Mouse (Mus musculus): Measurements from ENCODE around the gene Rras.

Rras gene

GRCm38 (mm10) chr7:45053931-45054510 lies 36.3 kb downstream of the Rras start:
- peak; percentile 93 for DNase-seq (ENCODE audit: low spot score)

GRCm38 (mm10) chr7:45056329-45056971 lies 38.7 kb downstream of the Rras start:
- DNase-seq (ENCODE audit: low spot score), result no peak

- no peak for DNase-seq (ENCODE audit: low spot score)
Observed at GRCm38 (mm10) chr7:45056972-45057348, 39.2 kb downstream of the Rras start.

- peak; percentile 61 for DNase-seq (ENCODE audit: low spot score)
Observed at GRCm38 (mm10) chr7:45058607-45059571, 41.1 kb downstream of the Rras start.

- DNase-seq (ENCODE audit: low spot score), result no peak
Observed at GRCm38 (mm10) chr7:45060632-45061122, 42.9 kb downstream of the Rras start.

- no peak for DNase-seq (ENCODE audit: low spot score)
Observed at GRCm38 (mm10) chr7:45061532-45062075, 43.8 kb downstream of the Rras start.

- peak; percentile 97 for DNase-seq (ENCODE audit: low spot score)
Observed at GRCm38 (mm10) chr7:45062239-45062835, 44.6 kb downstream of the Rras start, which contains the start of the genes Nosip and Prrg2. Nosip (plus strand) TSS chr7:45062429. Prrg2 (minus strand) TSS chr7:45062677.

- DNase-seq (ENCODE audit: low spot score), result no peak
Observed at GRCm38 (mm10) chr7:45067190-45067999, 49.6 kb downstream of the Rras start.

- DNase-seq (ENCODE audit: low spot score), result no peak
Observed at GRCm38 (mm10) chr7:45068000-45068318, 50.2 kb downstream of the Rras start.

GRCm38 (mm10) chr7:45069671-45070070 lies 51.9 kb downstream of the Rras start:
- DNase-seq (ENCODE audit: low spot score), result no peak
